15 mouse cellular contexts compared by ENCODE assay signal in the genomic region with DNA sequence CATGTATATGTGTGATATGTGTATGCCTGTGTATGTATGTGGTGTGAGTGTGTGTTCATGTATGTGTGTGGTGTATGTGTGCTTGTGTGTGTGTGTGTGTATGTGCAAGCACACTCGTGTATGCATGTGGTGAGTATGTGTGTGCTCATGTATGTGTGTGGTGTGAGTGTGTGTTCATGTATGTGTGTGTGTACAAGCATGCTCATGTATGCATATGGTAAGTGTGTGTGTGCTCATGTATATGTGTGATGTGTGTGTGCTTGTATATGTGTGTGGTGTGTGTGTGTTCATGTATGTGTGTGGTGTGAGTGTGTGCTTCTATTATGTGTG. TPM values are rescaled to one million over a fixed set of nuclear protein-coding genes. Genes with fewer than 3 reads are reported as not detected.
"Had no signal": no experiment of that assay in that cellular context is flagged by ENCODE, and none has a peak within 500 bp of the region (broad histone marks: within the 10 kb centered on the region; RNA-seq: fewer than 3 reads in every experiment).

No protein-coding gene starts in this region.

- DNase-seq: kidney, adult 8-10 months; kidney, postnatal 4 days; lung, adult 2 months; right cerebral cortex, adult 18-20 months; right cerebral cortex, postnatal 25 days; spleen, adult 18-20 months had no signal

- H3K36me3 ChIP-seq: limb, embryonic 10.5 days; midbrain, embryonic 15.5 days; stomach, embryonic 15.5 days had no signal

- H3K9ac ChIP-seq: liver, embryonic 15.5 days; stomach, embryonic 15.5 days had no signal

- ATAC-seq: intestine, postnatal 0 days; midbrain, embryonic 15.5 days had no signal

- H3K27me3 ChIP-seq: midbrain, embryonic 15.5 days; stomach, embryonic 15.5 days had no signal

- H3K9me3 ChIP-seq: limb, embryonic 10.5 days; liver, embryonic 15.5 days; midbrain, embryonic 15.5 days; stomach, embryonic 15.5 days had no signal

- H3K27ac ChIP-seq: kidney, postnatal 0 days; layer of hippocampus, adult 2 months; left cerebral cortex, adult 2 months; liver, embryonic 15.5 days; midbrain, embryonic 15.5 days had no signal

RNA-seq across cellular contexts. Expression of a gene that starts 23.0 kb away (rescaled TPM):
- polyA plus RNA-seq: neural tube, embryonic 14.5 days had no signal
